Mouse (Mus musculus) CH12.LX (cell line): Measurements from ENCODE around the gene Setd5. TPM values are rescaled to one million over a fixed set of nuclear protein-coding genes. Genes with fewer than 3 reads are reported as not detected.

ENCODE experiments used
- DNase-seq: peaks from one replicate; pipeline ENCODE4 v3.0.0-alpha.2; 2013; ENCODE audit errors: extremely low read depth
- H3K27ac ChIP-seq: 2 replicates; pipeline ENCODE4 v1.5.1; 2012; ENCODE audit warnings: low read depth, mild to moderate bottlenecking, control low read depth, moderate library complexity; ENCODE audit not compliant: insufficient read depth
- H3K27me3 ChIP-seq: replicated peaks from 2 replicates; pipeline ENCODE3; 2012; ENCODE audit warnings: inconsistent platforms
- H3K36me3 ChIP-seq, 2 experiments: replicated peaks in 1 of 2; 2 replicates each; pipeline versions ENCODE3 to v1.6.1; 2012; ENCODE audit warnings: inconsistent platforms in 1 of 2, low read length in 1 of 2, mild to moderate bottlenecking in 1 of 2, mixed read lengths in 1 of 2, moderate library complexity in 1 of 2; ENCODE audit not compliant: control insufficient read depth in 1 of 2, insufficient read depth in 1 of 2
- H3K4me1 ChIP-seq, 2 experiments: 2 replicates each; pipeline ENCODE4 v1.6.1; 2012; ENCODE audit warnings: inconsistent platforms in 1 of 2, moderate library complexity in 1 of 2; ENCODE audit not compliant: insufficient read depth in 2 of 2, control insufficient read depth in 1 of 2
- H3K4me2 ChIP-seq: 2 replicates; pipeline ENCODE4 v1.6.1; 2012; ENCODE audit warnings: low read depth, mild to moderate bottlenecking, control low read depth; ENCODE audit not compliant: poor library complexity, insufficient read depth, severe bottlenecking
- H3K4me3 ChIP-seq, 3 experiments: fragments of 150-350 bp in 1 of 3; sonication (generic) in 1 of 3; replicated peaks in 1 of 3; 2 replicates each; pipeline versions ENCODE3 to v1.5.1; 2011 to 2012; ENCODE audit warnings: low read depth in 2 of 3, low read length in 2 of 3, mild to moderate bottlenecking in 2 of 3, moderate library complexity in 2 of 3, control low read depth in 1 of 3, improper control_type of control experiment in 1 of 3, inconsistent platforms in 1 of 3, mixed read lengths in 1 of 3; ENCODE audit not compliant: poor library complexity in 1 of 3
- H3K79me2 ChIP-seq: replicated peaks from 2 replicates; pipeline ENCODE4 v1.6.1; 2012; ENCODE audit warnings: mild to moderate bottlenecking, moderate library complexity; ENCODE audit not compliant: control insufficient read depth, poor library complexity, insufficient read depth, severe bottlenecking; ENCODE audit errors: extremely low read depth
- H3K9ac ChIP-seq: 2 replicates; pipeline ENCODE4 v1.6.1; 2012; ENCODE audit warnings: low read depth, mild to moderate bottlenecking, control low read depth, moderate library complexity; ENCODE audit not compliant: insufficient read depth
- H3K9me3 ChIP-seq: replicated peaks from 2 replicates; pipeline ENCODE3; 2012; ENCODE audit warnings: low read length, inconsistent platforms, mixed read lengths
- BHLHE40 ChIP-seq: IDR thresholded peaks from 2 replicates; pipeline ENCODE4 v1.6.1; 2011; ENCODE audit warnings: mild to moderate bottlenecking, low read depth, low read length, improper control_type of control experiment
- CTCF ChIP-seq, 2 experiments: IDR thresholded peaks in 1 of 2; conservative IDR thresholded peaks in 1 of 2; 2 replicates each; pipeline ENCODE4 v1.5.1; 2011 to 2012; ENCODE audit warnings: low read depth in 2 of 2, low read length in 2 of 2, improper control_type of control experiment in 1 of 2, inconsistent platforms in 1 of 2, mild to moderate bottlenecking in 1 of 2, moderate library complexity in 1 of 2
- HCFC1 ChIP-seq: IDR thresholded peaks from 2 replicates; pipeline ENCODE4 v1.6.1; 2012; ENCODE audit warnings: low read depth, mild to moderate bottlenecking, inconsistent platforms, low read length, improper control_type of control experiment
- JUND ChIP-seq: conservative IDR thresholded peaks from 2 replicates; pipeline ENCODE4 v1.6.1; 2011; ENCODE audit warnings: low read depth, low read length, improper control_type of control experiment
- KAT2A ChIP-seq: IDR thresholded peaks from 2 replicates; pipeline ENCODE4 v1.6.1; 2012; ENCODE audit warnings: low read length, improper control_type of control experiment, inconsistent platforms; ENCODE audit not compliant: insufficient replicate concordance
- MAFK ChIP-seq: IDR thresholded peaks from 2 replicates; pipeline ENCODE4 v1.6.1; 2011; ENCODE audit warnings: low read length, improper control_type of control experiment; ENCODE audit not compliant: insufficient replicate concordance
- MAX ChIP-seq: IDR thresholded peaks from 2 replicates; pipeline ENCODE4 v1.6.1; 2011; ENCODE audit warnings: low read length, improper control_type of control experiment
- MAZ ChIP-seq: IDR thresholded peaks from 2 replicates; pipeline ENCODE4 v1.6.1; 2012; ENCODE audit warnings: low read depth, mild to moderate bottlenecking, inconsistent platforms, low read length, improper control_type of control experiment, moderate library complexity
- MEF2A ChIP-seq: IDR thresholded peaks from 2 replicates; pipeline ENCODE4 v1.6.1; 2014; ENCODE audit warnings: low read depth, mild to moderate bottlenecking, inconsistent platforms, low read length, improper control_type of control experiment, borderline replicate concordance
- MXI1 ChIP-seq: IDR thresholded peaks from 2 replicates; pipeline ENCODE4 v1.6.1; 2011; ENCODE audit warnings: mild to moderate bottlenecking, low read depth, low read length, improper control_type of control experiment
- MYC ChIP-seq: IDR thresholded peaks from 2 replicates; pipeline ENCODE4 v1.6.1; 2011; ENCODE audit warnings: low read depth, mild to moderate bottlenecking, improper control_type of control experiment, low read length
- NELFE ChIP-seq: IDR thresholded peaks from 2 replicates; pipeline ENCODE4 v1.6.1; 2011; ENCODE audit warnings: low read depth, low read length, improper control_type of control experiment
- POLR2AphosphoS2 ChIP-seq: IDR thresholded peaks from 2 replicates; pipeline ENCODE4 v1.6.1; 2011; ENCODE audit warnings: low read depth, low read length, improper control_type of control experiment
- RCOR1 ChIP-seq: conservative IDR thresholded peaks from 2 replicates; pipeline ENCODE4 v1.6.1; 2012; ENCODE audit warnings: low read depth, mild to moderate bottlenecking, inconsistent platforms, low read length, improper control_type of control experiment
- SIN3A ChIP-seq: IDR thresholded peaks from 2 replicates; pipeline ENCODE4 v1.6.1; 2012; ENCODE audit warnings: low read length, improper control_type of control experiment, inconsistent platforms
- TCF12 ChIP-seq: IDR thresholded peaks from 2 replicates; pipeline ENCODE4 v1.6.1; 2014; ENCODE audit warnings: low read depth, mild to moderate bottlenecking, inconsistent platforms, low read length, improper control_type of control experiment
- UBTF ChIP-seq: IDR thresholded peaks from 2 replicates; pipeline ENCODE4 v1.6.1; 2012; ENCODE audit warnings: low read depth, mild to moderate bottlenecking, inconsistent platforms, low read length, improper control_type of control experiment, moderate library complexity
- ZKSCAN1 ChIP-seq: IDR thresholded peaks from 2 replicates; pipeline ENCODE4 v1.6.1; 2012; ENCODE audit warnings: low read depth, inconsistent platforms, low read length, improper control_type of control experiment, borderline replicate concordance
- ZMIZ1 ChIP-seq: IDR thresholded peaks from 2 replicates; pipeline ENCODE4 v1.6.1; 2012; ENCODE audit warnings: low read depth, mild to moderate bottlenecking, inconsistent platforms, low read length, improper control_type of control experiment
- dilution Hi-C: fragments of 300-500 bp; cut with MboI; formaldehyde crosslinking; loops from 2 replicates; pipeline ENCODE4 v1.14.3; 2020; ENCODE audit warnings: low sequenced_read_pairs; ENCODE audit not compliant: extremely low pct_unique_long_range_greater_than_20kb, extremely low pct_ligation_motif_present
- in situ Hi-C: fragments of 300-500 bp; cut with MboI; formaldehyde crosslinking; loops from 3 replicates; pipeline ENCODE4 v1.14.3; 2019; ENCODE audit warnings: low sequenced_read_pairs, low pct_ligation_motif_present, low pct_unique_long_range_greater_than_20kb, mixed read lengths
- polyA plus RNA-seq: library from polyadenylated mRNA; unstranded; fragments of >175 nt; gene quantifications from 2 replicates; pipeline ENCODE4 v1.2.1, GENCODE M21; 2012; ENCODE audit warnings: low read depth; ENCODE audit not compliant: insufficient read length
- total RNA-seq, 2 experiments: library from RNA; depleted of rRNA; stranded (reverse); fragments of 300-350 nt in 1 of 2; fragments of >200 nt in 1 of 2; gene quantifications; 2 replicates each; pipeline ENCODE4 v1.2.3; 2012 to 2014

The Setd5 gene
- total and polyA plus RNA-seq, 3 experiments, result 56.8 to 80.4 (median 67.4) TPM

DNA sequence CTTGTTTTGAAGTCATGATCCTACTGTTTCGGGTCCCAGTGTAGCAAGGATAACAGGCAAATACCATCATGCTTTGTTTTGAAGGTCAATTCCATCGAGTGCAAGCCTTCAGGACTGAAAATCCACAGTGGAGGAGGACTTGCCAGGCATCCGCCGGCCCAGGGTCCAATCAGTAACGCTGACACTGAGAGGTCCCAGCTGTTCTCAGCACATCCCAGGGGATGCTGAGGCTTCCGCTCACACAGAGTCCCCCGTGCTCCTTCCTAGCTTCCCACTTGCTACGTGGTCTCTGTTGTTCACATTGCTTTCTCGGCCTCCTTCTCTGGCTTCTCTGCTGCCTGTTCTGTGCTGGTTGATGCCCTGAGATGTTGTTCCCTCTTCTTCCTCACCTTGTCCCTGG, 107.0 kb downstream of the Setd5 start:
- DNase-seq, result no peak
- H3K4me2 ChIP-seq, result no peak overlapping the region
- no peak overlapping the region for H3K4me3 ChIP-seq
- H3K9ac ChIP-seq, result no peak overlapping the region
- in situ Hi-C loops (no loop called here), dilution Hi-C loops (no loop called here)
- H3K4me1 ChIP-seq, result peaks cover 6 to 29% of the 10 kb centered on the region in 2 experiments
- H3K36me3 ChIP-seq, result peaks cover 0 to 24% of the 10 kb centered on the region in 2 experiments
- no peaks in the 10 kb centered on the region for H3K79me2 ChIP-seq
- H3K27ac ChIP-seq, result no peak overlapping the region
- H3K9me3 ChIP-seq, result no peaks in the 10 kb centered on the region
- H3K27me3 ChIP-seq, result no peaks in the 10 kb centered on the region
- TF ChIP-seq JUND, result no peak
- no peak for TF ChIP-seq MAFK
- TF ChIP-seq MAZ, result no peak
- TF ChIP-seq KAT2A, result no peak
- no peak for TF ChIP-seq ZKSCAN1
- TF ChIP-seq MXI1, result no peak
- no peak for TF ChIP-seq MAX
- no peak for TF ChIP-seq NELFE
- TF ChIP-seq BHLHE40, result no peak
- no peak for TF ChIP-seq SIN3A
- no peak for TF ChIP-seq RCOR1
- TF ChIP-seq CTCF (conservative IDR thresholded peaks at IDR 0.05 in 1 of 2, IDR thresholded peaks at IDR 0.05 in 1 of 2; ENCODE audit: low read depth in 2 of 2, low read length in 2 of 2), result no peak
- no peak for TF ChIP-seq UBTF
- TF ChIP-seq MEF2A, result no peak
- no peak for TF ChIP-seq POLR2AphosphoS2
- no peak for TF ChIP-seq ZMIZ1
- no peak for TF ChIP-seq TCF12
- TF ChIP-seq HCFC1, result no peak

DNA sequence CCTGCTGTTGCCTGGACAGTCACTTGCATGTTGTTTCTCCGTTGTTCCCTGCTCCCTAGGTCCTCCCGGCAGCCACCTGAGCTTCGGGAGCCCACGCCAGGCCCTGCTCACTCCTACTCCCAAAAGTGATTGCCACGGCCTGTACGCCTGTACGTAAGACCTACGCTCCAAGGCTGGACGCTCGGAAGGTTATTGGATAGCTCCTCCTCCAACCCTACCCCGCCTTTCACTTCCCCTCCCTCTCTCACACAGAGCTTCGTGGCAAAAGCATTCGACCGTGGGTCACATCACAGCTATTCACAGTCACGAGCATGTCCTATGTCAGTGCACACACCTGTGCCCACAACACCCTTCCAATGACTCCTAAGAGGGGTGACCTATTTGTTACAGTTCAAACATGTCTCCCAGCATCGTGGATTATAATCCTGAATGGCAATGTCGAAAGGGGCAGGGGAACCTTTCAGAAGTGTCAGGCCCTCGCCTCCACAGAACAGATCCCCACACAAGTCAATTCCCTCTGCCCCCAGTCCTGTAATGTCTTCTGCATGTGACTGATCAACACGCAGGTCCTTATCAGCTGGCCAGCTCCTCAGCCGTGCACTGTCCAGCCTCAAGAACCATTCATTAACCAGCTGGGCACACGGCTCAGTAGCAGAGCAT, 107.8 kb downstream of the Setd5 start:
- in situ Hi-C loops, result no loop called here
- Histone ChIP-seq H3K4me2 (no peak overlapping the region), H3K27me3 (no peaks in the 10 kb centered on the region), H3K27ac (no peak overlapping the region), H3K4me1 (peaks cover 6 to 36% of the 10 kb centered on the region in 2 experiments), H3K36me3 (peaks cover 0 to 18% of the 10 kb centered on the region in 2 experiments), H3K4me3 (no peak overlapping the region), H3K79me2 (no peaks in the 10 kb centered on the region), H3K9ac (no peak overlapping the region), H3K9me3 (no peaks in the 10 kb centered on the region)
- dilution Hi-C loops, result no loop called here
- no peak for DNase-seq
- TF ChIP-seq MYC, result no peak
- TF ChIP-seq BHLHE40, result 0 out of 2 replicates have a peak, but pooled peaks have one; percentile 16
